Mouse (Mus musculus): ENCODE data around the gene Iqce. TPM values are rescaled to one million over a fixed set of nuclear protein-coding genes. Genes with fewer than 3 reads are reported as not detected.

The Iqce gene
- polyA plus RNA-seq, 1 experiment from 2014 or later: 4.1 TPM

DNA sequence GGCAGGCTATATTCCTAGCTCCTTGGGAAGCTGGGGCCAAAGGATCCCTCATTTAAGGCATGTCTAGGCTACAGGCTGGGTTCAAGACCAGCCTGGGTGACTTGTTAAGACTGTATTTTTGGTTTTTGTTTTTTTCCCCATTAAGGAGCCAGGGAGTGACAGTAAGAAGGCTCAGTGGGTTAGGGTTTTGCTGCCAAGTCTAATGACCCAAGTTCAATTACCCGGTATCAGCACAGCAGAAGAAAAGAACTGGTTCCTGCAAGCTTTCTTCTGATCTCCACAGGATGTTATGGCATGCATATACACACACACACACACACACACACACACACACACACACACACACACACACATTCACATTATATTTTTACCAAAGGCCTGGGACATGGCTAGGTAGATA, 41.8 kb downstream of the Iqce start:
- no peaks in the 10 kb centered on the region for H3K9me3 ChIP-seq (replicated peaks)
- H3K4me3 ChIP-seq (replicated peaks): no peak overlapping the region
- 75% methylated on average over 1 of the region's 1 CpGs for WGBS (ENCODE audit: insufficient replicate concordance)
- no peaks in the 10 kb centered on the region for H3K36me3 ChIP-seq (replicated peaks)
- H3K4me1 ChIP-seq (replicated peaks): peaks cover 15% of the 10 kb centered on the region; the same call in 1 of the 2 replicates
- ATAC-seq (ENCODE audit: insufficient read depth): no peak
- no peak overlapping the region for H3K27ac ChIP-seq (replicated peaks)
- H3K4me2 ChIP-seq: no peak overlapping the region
- H3K9ac ChIP-seq: no peak overlapping the region
- 0 out of 2 replicates have a peak, but pooled peaks cover 5% of the 10 kb centered on the region for H3K27me3 ChIP-seq

GRCm38 (mm10) chr5:140659607-140660272, 42.4 kb downstream of the Iqce start:
- H3K4me2 ChIP-seq: no peak overlapping the region
- H3K4me1 ChIP-seq (replicated peaks): peaks cover 15% of the 10 kb centered on the region; the same call in 1 of the 2 replicates
- 49% methylated on average over 16 of the region's 16 CpGs for WGBS (ENCODE audit: insufficient replicate concordance)
- no peaks in the 10 kb centered on the region for H3K9me3 ChIP-seq (replicated peaks)
- H3K36me3 ChIP-seq (replicated peaks): no peaks in the 10 kb centered on the region
- H3K27me3 ChIP-seq: 0 out of 2 replicates have a peak, but pooled peaks cover 5% of the 10 kb centered on the region
- H3K27ac ChIP-seq (replicated peaks): no peak overlapping the region
- H3K4me3 ChIP-seq (replicated peaks): no peak overlapping the region
- ATAC-seq (ENCODE audit: insufficient read depth): no peak
- H3K9ac ChIP-seq: no peak overlapping the region

- WGBS (ENCODE audit: insufficient replicate concordance): 74% methylated on average over 15 of the region's 15 CpGs
- Histone ChIP-seq H3K9ac (no peak overlapping the region), H3K36me3 (replicated peaks) (no peaks in the 10 kb centered on the region), H3K27ac (replicated peaks) (no peak overlapping the region), H3K9me3 (replicated peaks) (no peaks in the 10 kb centered on the region), H3K4me3 (replicated peaks) (no peak overlapping the region), H3K4me1 (replicated peaks) (peaks cover 26% of the 10 kb centered on the region), H3K27me3 (peaks cover 7% of the 10 kb centered on the region; the same call in 1 of the 2 replicates), H3K4me2 (no peak overlapping the region)
- no peak for ATAC-seq (ENCODE audit: insufficient read depth)
Measured at GRCm38 (mm10) chr5:140654096-140654845, 47.9 kb downstream of the Iqce start.

- Histone ChIP-seq H3K4me2 (no peak overlapping the region), H3K27me3 (peaks cover 7% of the 10 kb centered on the region; the same call in 1 of the 2 replicates), H3K36me3 (replicated peaks) (no peaks in the 10 kb centered on the region), H3K4me1 (replicated peaks) (peaks cover 39% of the 10 kb centered on the region), H3K9me3 (replicated peaks) (no peaks in the 10 kb centered on the region), H3K27ac (replicated peaks) (no peak overlapping the region), H3K4me3 (replicated peaks) (no peak overlapping the region), H3K9ac (no peak overlapping the region)
- ATAC-seq (ENCODE audit: insufficient read depth): no peak
- WGBS (ENCODE audit: insufficient replicate concordance): 67% methylated on average over 7 of the region's 7 CpGs
Measured at GRCm38 (mm10) chr5:140652587-140652986, 49.6 kb downstream of the Iqce start.

GRCm38 (mm10) chr5:140651231-140651630, 50.9 kb downstream of the Iqce start:
- 51% methylated on average over 11 of the region's 11 CpGs for WGBS (ENCODE audit: insufficient replicate concordance)
- H3K4me1 ChIP-seq (replicated peaks): peaks cover 53% of the 10 kb centered on the region
- no peak for ATAC-seq (ENCODE audit: insufficient read depth)
- no peak overlapping the region for H3K27ac ChIP-seq (replicated peaks)
- peaks cover 7% of the 10 kb centered on the region; the same call in 1 of the 2 replicates for H3K27me3 ChIP-seq
- no peak overlapping the region for H3K4me2 ChIP-seq
- no peak overlapping the region for H3K4me3 ChIP-seq (replicated peaks)
- no peaks in the 10 kb centered on the region for H3K36me3 ChIP-seq (replicated peaks)
- no peak overlapping the region for H3K9ac ChIP-seq
- no peaks in the 10 kb centered on the region for H3K9me3 ChIP-seq (replicated peaks)

DNA sequence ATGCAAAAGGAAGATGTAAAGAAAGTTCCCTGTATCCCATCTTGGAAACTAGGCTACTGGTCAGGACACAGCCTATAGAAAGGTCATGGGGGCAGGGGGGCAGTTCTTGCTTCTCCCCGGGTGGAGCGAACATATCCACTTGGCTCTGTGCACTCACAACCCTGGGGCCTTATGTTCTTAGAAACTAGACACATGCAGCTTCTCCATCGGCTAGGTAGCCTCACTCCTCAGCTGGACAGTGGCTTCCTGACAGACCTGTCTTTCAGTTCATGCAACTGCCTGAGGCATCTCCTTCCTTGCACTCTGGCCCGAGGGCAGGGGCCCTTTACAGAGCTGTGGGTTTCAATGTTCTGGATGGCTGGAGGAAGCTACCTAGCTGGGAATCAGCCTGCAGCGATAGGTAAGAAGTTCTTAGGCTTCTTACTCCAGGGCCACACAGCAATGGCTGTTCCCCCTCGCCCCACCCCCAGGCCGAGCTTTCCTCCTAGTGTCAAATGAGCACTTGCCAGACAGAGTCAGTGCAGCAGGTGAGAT, 52.2 kb downstream of the Iqce start:
- H3K36me3 ChIP-seq (replicated peaks): no peaks in the 10 kb centered on the region
- peak overlapping the region; percentile 100 for H3K4me2 ChIP-seq
- peaks cover 7% of the 10 kb centered on the region; the same call in 1 of the 2 replicates for H3K27me3 ChIP-seq
- peaks cover 65% of the 10 kb centered on the region for H3K4me1 ChIP-seq (replicated peaks)
- no peaks in the 10 kb centered on the region for H3K9me3 ChIP-seq (replicated peaks)
- H3K27ac ChIP-seq (replicated peaks): peak overlapping the region; percentile 84
- peak overlapping the region; percentile 51; the same call in 1 of the 2 replicates for H3K9ac ChIP-seq
- peak overlapping the region; percentile 90 for H3K4me3 ChIP-seq (replicated peaks)
- 67% methylated on average over 7 of the region's 7 CpGs for WGBS (ENCODE audit: insufficient replicate concordance)
- ATAC-seq (ENCODE audit: insufficient read depth): no peak

DNA sequence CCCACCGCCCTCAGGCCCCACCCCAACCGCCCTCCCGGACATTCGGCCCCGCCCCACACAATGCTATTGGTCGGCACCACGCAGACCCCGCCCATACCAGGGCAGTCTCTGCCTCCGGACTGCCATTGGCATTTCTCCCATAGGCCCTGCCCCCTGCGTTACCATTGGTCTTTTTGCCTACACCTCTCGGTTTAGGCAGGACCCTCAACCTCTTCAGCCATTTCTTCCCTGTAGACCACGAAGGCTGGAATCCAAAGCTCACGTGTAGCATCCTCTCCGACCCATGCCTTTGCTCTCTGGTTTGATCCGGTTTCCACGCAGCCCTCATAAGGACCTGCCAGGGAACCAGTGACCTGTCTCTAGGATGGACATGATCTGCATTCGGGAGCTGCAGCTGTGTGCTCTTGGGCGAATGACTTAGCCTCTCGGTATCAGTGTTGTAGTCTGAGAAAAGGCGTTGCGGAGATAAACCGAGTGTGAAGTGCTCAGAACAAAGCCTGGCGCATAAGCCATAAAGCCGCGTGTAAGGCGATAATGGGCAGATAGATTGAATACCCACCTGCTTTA, 53.0 kb downstream of the Iqce start:
- WGBS (ENCODE audit: insufficient replicate concordance): 2% methylated on average over 26 of the region's 26 CpGs

GRCm38 (mm10) chr5:140648519-140649100, 53.6 kb downstream of the Iqce start, which contains the start of gene Ttyh3:
Gene Ttyh3, minus strand, starts transcription at chr5:140649031.
- WGBS (ENCODE audit: insufficient replicate concordance): under 1% methylated on average over 60 of the region's 62 CpGs
- peaks cover 74% of the 10 kb centered on the region for H3K4me1 ChIP-seq (replicated peaks)
- H3K9ac ChIP-seq: peak within 1 kb of the TSS; percentile 90
- 0 out of 2 replicates have a peak, but pooled peaks cover 3% of the 10 kb centered on the region for H3K36me3 ChIP-seq (replicated peaks)
- no peaks in the 10 kb centered on the region for H3K9me3 ChIP-seq (replicated peaks)
- peak; percentile 2 for ATAC-seq (ENCODE audit: insufficient read depth)
- H3K27ac ChIP-seq (replicated peaks): peak within 1 kb of the TSS; percentile 84
- H3K4me2 ChIP-seq: peak within 1 kb of the TSS; percentile 100
- H3K27me3 ChIP-seq: peaks cover 7% of the 10 kb centered on the region; the same call in 1 of the 2 replicates
- H3K4me3 ChIP-seq (replicated peaks): peak within 1 kb of the TSS; percentile 90

More for the DNA sequence above, 53.0 kb downstream of the Iqce start:
- Histone ChIP-seq H3K4me2 (peak overlapping the region; percentile 100), H3K9ac (peak overlapping the region; percentile 51; the same call in 1 of the 2 replicates), H3K27me3 (peaks cover 7% of the 10 kb centered on the region; the same call in 1 of the 2 replicates), H3K27ac (replicated peaks) (peak overlapping the region; percentile 84), H3K4me3 (replicated peaks) (peak overlapping the region; percentile 90), H3K36me3 (replicated peaks) (no peaks in the 10 kb centered on the region), H3K9me3 (replicated peaks) (no peaks in the 10 kb centered on the region), H3K4me1 (replicated peaks) (peaks cover 70% of the 10 kb centered on the region)
- peak; percentile 90 for ATAC-seq (ENCODE audit: insufficient read depth)

DNA sequence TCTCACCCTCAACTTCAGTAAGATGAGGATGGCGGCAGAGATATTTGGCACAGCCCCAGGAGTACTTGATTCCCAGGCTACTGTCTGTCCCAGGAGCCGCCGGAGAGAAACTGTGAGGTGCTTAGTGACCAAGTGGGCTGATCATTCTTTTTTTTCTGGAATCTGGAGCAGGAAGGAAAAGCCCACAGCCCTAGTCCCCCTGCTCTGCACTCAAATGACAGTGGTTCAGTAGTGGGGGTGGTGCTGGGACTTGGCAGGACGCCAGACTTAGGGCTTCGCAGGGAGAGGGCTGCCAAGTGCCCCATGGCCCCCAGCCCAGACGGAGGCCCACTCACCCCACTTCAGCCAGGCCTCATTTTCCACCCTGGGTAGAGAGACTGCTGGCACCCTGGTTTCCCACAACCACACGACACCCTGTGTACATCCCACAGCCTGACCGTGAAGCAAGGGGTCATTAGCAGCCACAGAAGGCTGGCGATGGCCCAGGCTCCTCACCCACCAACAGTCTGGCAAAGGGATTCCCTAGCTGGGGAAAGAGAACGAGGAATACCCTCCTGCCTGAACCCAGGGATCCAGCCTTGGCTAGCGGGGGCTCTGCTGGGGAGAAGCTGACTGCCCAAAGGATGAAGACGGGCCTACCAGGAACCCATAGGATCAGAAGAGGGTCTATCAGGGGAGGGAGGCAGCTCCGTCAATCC, 54.2 kb downstream of the Iqce start:
- peaks cover 7% of the 10 kb centered on the region; the same call in 1 of the 2 replicates for H3K27me3 ChIP-seq
- no peaks in the 10 kb centered on the region for H3K9me3 ChIP-seq (replicated peaks)
- H3K4me3 ChIP-seq (replicated peaks): peak overlapping the region; percentile 90
- 11% methylated on average over 13 of the region's 13 CpGs for WGBS (ENCODE audit: insufficient replicate concordance)
- H3K27ac ChIP-seq (replicated peaks): peak overlapping the region; percentile 83
- H3K4me2 ChIP-seq: peak overlapping the region; percentile 100
- 0 out of 2 replicates have a peak, but pooled peaks cover 3% of the 10 kb centered on the region for H3K36me3 ChIP-seq (replicated peaks)
- peaks cover 80% of the 10 kb centered on the region for H3K4me1 ChIP-seq (replicated peaks)
- H3K9ac ChIP-seq: peak overlapping the region; percentile 90
- no peak for ATAC-seq (ENCODE audit: insufficient read depth)

Measured in liver, embryonic 15.5 days (tissue).